Mouse (Mus musculus) kidney, adult 2 months (tissue): ENCODE data around the gene Pak1.

Experiments
- CTCF ChIP-seq: fragments of 200-500 bp; conservative IDR thresholded peaks from 2 replicates; pipeline ENCODE4 v1.5.1; 2011; ENCODE audit warnings: low read depth, mild to moderate bottlenecking, control low read depth, low read length, moderate library complexity, mixed read lengths; ENCODE audit not compliant: insufficient read depth, insufficient read length
- POLR2A ChIP-seq: fragments of 200-500 bp; IDR thresholded peaks from one replicate; pipeline ENCODE4 v1.6.1; 2011; ENCODE audit warnings: low read depth, low read length, control low read depth

GRCm38 (mm10) chr7:97867866-97868265 lies 79.5 kb downstream of the Pak1 start:
- TF ChIP-seq CTCF: no peak
- TF ChIP-seq POLR2A: no peak
